Comparison of ENCODE assay signal across 14 mouse cellular contexts in the genomic region with DNA sequence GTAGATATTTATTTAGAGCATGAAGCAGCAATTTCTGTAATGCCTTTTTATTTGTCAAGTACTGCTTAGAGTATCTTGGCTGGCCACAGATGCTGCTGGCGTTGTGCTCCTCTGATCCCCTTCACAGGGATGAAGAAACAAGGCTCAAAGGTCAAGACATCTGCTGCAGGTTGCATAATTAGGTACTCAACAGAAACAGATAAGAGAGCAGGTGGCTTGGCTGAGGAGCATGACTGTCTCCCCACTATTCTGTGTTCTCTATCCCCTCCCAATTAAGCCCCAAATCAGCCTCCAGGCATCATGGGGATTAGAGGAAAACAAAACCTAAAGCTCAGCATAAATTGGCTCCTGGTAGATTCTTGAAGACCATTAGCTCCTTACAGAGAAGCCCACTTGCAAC. TPM values are rescaled to one million over a fixed set of nuclear protein-coding genes. Genes with fewer than 3 reads are reported as not detected.
"Had no signal": no experiment of that assay in that cellular context is flagged by ENCODE, and none has a peak within 500 bp of the region (broad histone marks: within the 10 kb centered on the region; RNA-seq: fewer than 3 reads in every experiment).

No protein-coding gene starts in this region.

- H3K36me3 ChIP-seq: limb, embryonic 15.5 days; liver, embryonic 15.5 days; midbrain, embryonic 15.5 days; neural tube, embryonic 12.5 days had no signal

- H3K9me3 ChIP-seq: limb, embryonic 15.5 days; liver, embryonic 15.5 days; midbrain, embryonic 15.5 days; neural tube, embryonic 12.5 days had no signal

- H3K27me3 ChIP-seq: limb, embryonic 15.5 days; liver, embryonic 15.5 days; megakaryocyte, embryonic 14.5 days; midbrain, embryonic 15.5 days; neural tube, embryonic 12.5 days had no signal

- H3K4me1 ChIP-seq: limb, embryonic 15.5 days; liver, embryonic 15.5 days; megakaryocyte, embryonic 14.5 days; midbrain, embryonic 15.5 days; neural tube, embryonic 12.5 days had no signal

- H3K9ac ChIP-seq: limb, embryonic 15.5 days; liver, embryonic 15.5 days; lung, embryonic 14.5 days; midbrain, embryonic 15.5 days; neural tube, embryonic 12.5 days had no signal

- H3K27ac ChIP-seq: left cerebral cortex, adult 2 months; limb, embryonic 15.5 days; liver, embryonic 15.5 days; macrophage; midbrain, embryonic 15.5 days; neural tube, embryonic 12.5 days; stomach, postnatal 0 days had no signal

- H3K4me3 ChIP-seq: left cerebral cortex, adult 2 months; limb, embryonic 15.5 days; liver, embryonic 15.5 days; megakaryocyte, embryonic 14.5 days; midbrain, embryonic 15.5 days; neural tube, embryonic 12.5 days had no signal

- DNase-seq: kidney, postnatal 10 days; lung, embryonic 14.5 days; lung, postnatal 10 days; thymus, postnatal 4 days had no signal

RNA-seq across cellular contexts. Expression of a gene that starts 32.0 kb away (rescaled TPM):
- total RNA-seq: monocyte, adult 5-6 weeks; neutrophil, adult 5-6 weeks had no signal
- polyA plus RNA-seq: macrophage had no signal
